Mouse (Mus musculus): ENCODE measurements around the gene Cep55. TPM values are rescaled to one million over a fixed set of nuclear protein-coding genes. Genes with fewer than 3 reads are reported as not detected.
A peak's percentile ranks its signal among the peaks of the same experiment; 100 is the strongest.

The Cep55 gene
- polyA plus RNA-seq, 1 experiment: 11.7 TPM

- TF ChIP-seq MYOG (IDR thresholded peaks at IDR 0.05; ENCODE audit: control insufficient read depth, extremely low read depth, insufficient read length) (no peak), MAX (IDR thresholded peaks at IDR 0.05) (no peak), USF1 (IDR thresholded peaks at IDR 0.05; ENCODE audit: low read depth) (no peak), CEBPB (IDR thresholded peaks at IDR 0.05; ENCODE audit: low read depth) (no peak), FOSL1 (IDR thresholded peaks at IDR 0.05; ENCODE audit: insufficient read depth, low read length, poor library complexity, severe bottlenecking) (no peak), CTCF (IDR thresholded peaks at IDR 0.05; ENCODE audit: control insufficient read depth, insufficient read depth, insufficient read length) (no peak), MYOD1 (IDR thresholded peaks at IDR 0.05; ENCODE audit: control insufficient read depth, insufficient read length, low read depth) (no peak)
- Histone ChIP-seq H3K27me3 (ENCODE audit: control insufficient read depth, insufficient read depth, insufficient read length) (no peaks in the 10 kb centered on the region), H3ac (ENCODE audit: control insufficient read depth, insufficient read length, low read depth) (peak within 1 kb of the TSS; percentile 80), H3K79me2 (ENCODE audit: control insufficient read depth, insufficient read depth) (peaks cover 47% of the 10 kb centered on the region), H3K79me3 (ENCODE audit: low read depth) (peaks cover 38% of the 10 kb centered on the region), H3K4me3 (ENCODE audit: insufficient read depth, poor library complexity, severe bottlenecking) (peak within 1 kb of the TSS; percentile 67), H3K36me3 (ENCODE audit: control insufficient read depth, insufficient read depth) (peaks cover 24% of the 10 kb centered on the region)
Observed at GRCm38 (mm10) chr19:38043281-38043981, 11.4 kb upstream of the Cep55 start, which contains the start of gene Myof. Gene Myof, minus strand, starts transcription at chr19:38043577.

DNA sequence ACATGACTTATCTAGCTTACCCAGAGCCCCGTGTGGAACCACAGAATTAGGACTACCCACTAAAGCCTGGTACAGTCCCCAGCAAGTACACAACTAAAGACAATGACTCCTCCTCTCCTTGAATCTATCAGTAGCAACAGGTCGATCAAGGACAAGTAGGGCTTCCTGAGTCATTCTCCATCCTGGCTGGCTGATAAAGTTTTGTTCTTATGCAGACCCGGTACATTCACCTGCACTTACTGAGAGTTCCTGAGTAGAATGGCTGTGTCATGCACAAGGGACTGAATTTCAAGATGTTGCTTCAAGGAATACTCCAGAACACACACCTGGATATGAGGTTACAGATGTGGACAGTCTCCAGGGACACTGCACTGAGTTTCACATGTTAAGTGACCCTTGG lies 9.6 kb upstream of the Cep55 start:
- peaks cover 29% of the 10 kb centered on the region for H3K79me2 ChIP-seq (ENCODE audit: control insufficient read depth, insufficient read depth)
- no peak overlapping the region for H3K4me3 ChIP-seq (ENCODE audit: insufficient read depth, poor library complexity, severe bottlenecking)
- H3K27me3 ChIP-seq (ENCODE audit: control insufficient read depth, insufficient read depth, insufficient read length): no peaks in the 10 kb centered on the region
- H3K36me3 ChIP-seq (ENCODE audit: control insufficient read depth, insufficient read depth): peaks cover 11% of the 10 kb centered on the region
- H3ac ChIP-seq (ENCODE audit: control insufficient read depth, insufficient read length, low read depth): no peak overlapping the region
- H3K79me3 ChIP-seq (ENCODE audit: low read depth): peaks cover 22% of the 10 kb centered on the region
- TF ChIP-seq FOSL1 (IDR thresholded peaks at IDR 0.05; ENCODE audit: insufficient read depth, low read length, poor library complexity, severe bottlenecking): no peak

- Histone ChIP-seq H3K4me3 (ENCODE audit: insufficient read depth, poor library complexity, severe bottlenecking) (no peak overlapping the region), H3K27me3 (ENCODE audit: control insufficient read depth, insufficient read depth, insufficient read length) (no peaks in the 10 kb centered on the region), H3ac (ENCODE audit: control insufficient read depth, insufficient read length, low read depth) (no peak overlapping the region), H3K79me3 (ENCODE audit: low read depth) (no peaks in the 10 kb centered on the region), H3K36me3 (ENCODE audit: control insufficient read depth, insufficient read depth) (no peaks in the 10 kb centered on the region), H3K79me2 (ENCODE audit: control insufficient read depth, insufficient read depth) (no peaks in the 10 kb centered on the region)
- TF ChIP-seq MAX (IDR thresholded peaks at IDR 0.05): no peak
- no peak for TF ChIP-seq MYOG (IDR thresholded peaks at IDR 0.05; ENCODE audit: control insufficient read depth, extremely low read depth, insufficient read length)
- no peak for TF ChIP-seq USF1 (IDR thresholded peaks at IDR 0.05; ENCODE audit: low read depth)
- no peak for TF ChIP-seq CEBPB (IDR thresholded peaks at IDR 0.05; ENCODE audit: low read depth)
- no peak for TF ChIP-seq CTCF (IDR thresholded peaks at IDR 0.05; ENCODE audit: control insufficient read depth, insufficient read depth, insufficient read length)
- no peak for TF ChIP-seq MYOD1 (IDR thresholded peaks at IDR 0.05; ENCODE audit: control insufficient read depth, insufficient read length, low read depth)
- TF ChIP-seq FOSL1 (IDR thresholded peaks at IDR 0.05; ENCODE audit: insufficient read depth, low read length, poor library complexity, severe bottlenecking): no peak
Observed at GRCm38 (mm10) chr19:38049686-38050085, 5.1 kb upstream of the Cep55 start.

GRCm38 (mm10) chr19:38053227-38054041 lies 1.4 kb upstream of the Cep55 start:
- no peaks in the 10 kb centered on the region for H3K27me3 ChIP-seq (ENCODE audit: control insufficient read depth, insufficient read depth, insufficient read length)
- H3ac ChIP-seq (ENCODE audit: control insufficient read depth, insufficient read length, low read depth): peak overlapping the region; percentile 33
- H3K79me2 ChIP-seq (ENCODE audit: control insufficient read depth, insufficient read depth): peaks cover 35% of the 10 kb centered on the region
- peak overlapping the region; percentile 28 for H3K4me3 ChIP-seq (ENCODE audit: insufficient read depth, poor library complexity, severe bottlenecking)
- peaks cover 15% of the 10 kb centered on the region for H3K36me3 ChIP-seq (ENCODE audit: control insufficient read depth, insufficient read depth)
- peaks cover 17% of the 10 kb centered on the region for H3K79me3 ChIP-seq (ENCODE audit: low read depth)
- TF ChIP-seq CTCF (IDR thresholded peaks at IDR 0.05; ENCODE audit: control insufficient read depth, insufficient read depth, insufficient read length) (no peak), CEBPB (IDR thresholded peaks at IDR 0.05; ENCODE audit: low read depth) (no peak), MYOG (IDR thresholded peaks at IDR 0.05; ENCODE audit: control insufficient read depth, extremely low read depth, insufficient read length) (no peak), MAX (IDR thresholded peaks at IDR 0.05) (no peak), USF1 (IDR thresholded peaks at IDR 0.05; ENCODE audit: low read depth) (no peak), MYOD1 (IDR thresholded peaks at IDR 0.05; ENCODE audit: control insufficient read depth, insufficient read length, low read depth) (no peak), FOSL1 (IDR thresholded peaks at IDR 0.05; ENCODE audit: insufficient read depth, low read length, poor library complexity, severe bottlenecking) (no peak)

GRCm38 (mm10) chr19:38054149-38054719 lies 577 bp upstream of the Cep55 start:
- Histone ChIP-seq H3K36me3 (ENCODE audit: control insufficient read depth, insufficient read depth) (peaks cover 23% of the 10 kb centered on the region), H3ac (ENCODE audit: control insufficient read depth, insufficient read length, low read depth) (peak overlapping the region; percentile 41), H3K79me2 (ENCODE audit: control insufficient read depth, insufficient read depth) (peaks cover 40% of the 10 kb centered on the region), H3K4me3 (ENCODE audit: insufficient read depth, poor library complexity, severe bottlenecking) (peak overlapping the region; percentile 28), H3K27me3 (ENCODE audit: control insufficient read depth, insufficient read depth, insufficient read length) (no peaks in the 10 kb centered on the region), H3K79me3 (ENCODE audit: low read depth) (peaks cover 19% of the 10 kb centered on the region)
- TF ChIP-seq FOSL1 (IDR thresholded peaks at IDR 0.05; ENCODE audit: insufficient read depth, low read length, poor library complexity, severe bottlenecking) (no peak), CTCF (IDR thresholded peaks at IDR 0.05; ENCODE audit: control insufficient read depth, insufficient read depth, insufficient read length) (no peak), MYOG (IDR thresholded peaks at IDR 0.05; ENCODE audit: control insufficient read depth, extremely low read depth, insufficient read length) (no peak), CEBPB (IDR thresholded peaks at IDR 0.05; ENCODE audit: low read depth) (no peak), MAX (IDR thresholded peaks at IDR 0.05) (no peak), MYOD1 (IDR thresholded peaks at IDR 0.05; ENCODE audit: control insufficient read depth, insufficient read length, low read depth) (no peak), USF1 (IDR thresholded peaks at IDR 0.05; ENCODE audit: low read depth) (no peak)
